Mouse (Mus musculus): Measurements from ENCODE around the gene Fut1.

Gene Fut1

GRCm38 (mm10) chr7:45617042-45617695, at the start of gene Fut1:
Gene Fut1, plus strand, starts transcription at chr7:45617289.
- DNase-seq = no peak

- DNase-seq = peak; percentile 98
Measured at GRCm38 (mm10) chr7:45567780-45568516, 49.1 kb upstream of the Fut1 start.

- no peak for DNase-seq
Measured at GRCm38 (mm10) chr7:45568601-45569473, 48.3 kb upstream of the Fut1 start.

GRCm38 (mm10) chr7:45570103-45570741, 46.9 kb upstream of the Fut1 start, which contains the start of gene Bcat2:
Gene Bcat2, plus strand, starts transcription at chr7:45570153.
- DNase-seq = peak; percentile 76

- DNase-seq = no peak
Measured at GRCm38 (mm10) chr7:45571966-45572365, 45.1 kb upstream of the Fut1 start.

GRCm38 (mm10) chr7:45573954-45574353, 43.1 kb upstream of the Fut1 start:
- DNase-seq = peak; percentile 66

- peak; percentile 82 for DNase-seq
Measured at GRCm38 (mm10) chr7:45574472-45575379, 42.4 kb upstream of the Fut1 start.

- no peak for DNase-seq
Measured at GRCm38 (mm10) chr7:45585923-45586322, 31.2 kb upstream of the Fut1 start.

GRCm38 (mm10) chr7:45587631-45588592, 29.2 kb upstream of the Fut1 start:
- DNase-seq = no peak

GRCm38 (mm10) chr7:45589173-45589572, 27.9 kb upstream of the Fut1 start:
- DNase-seq = peak; percentile 97

- DNase-seq = no peak
Measured at GRCm38 (mm10) chr7:45589898-45590297, 27.2 kb upstream of the Fut1 start.

- no peak for DNase-seq
Measured at GRCm38 (mm10) chr7:45590874-45591273, 26.2 kb upstream of the Fut1 start.

- no peak for DNase-seq
Measured at GRCm38 (mm10) chr7:45591880-45592279, 25.2 kb upstream of the Fut1 start.

GRCm38 (mm10) chr7:45593118-45593815, 23.8 kb upstream of the Fut1 start:
- DNase-seq = no peak

GRCm38 (mm10) chr7:45595176-45595575, 21.9 kb upstream of the Fut1 start:
- DNase-seq = no peak

GRCm38 (mm10) chr7:45596107-45596506, 21.0 kb upstream of the Fut1 start:
- DNase-seq = no peak

- DNase-seq = no peak
Measured at GRCm38 (mm10) chr7:45597013-45597412, 20.1 kb upstream of the Fut1 start.

- peak; percentile 71 for DNase-seq
Measured at GRCm38 (mm10) chr7:45597527-45597926, 19.6 kb upstream of the Fut1 start.

- no peak for DNase-seq
Measured at GRCm38 (mm10) chr7:45598960-45599879, 17.9 kb upstream of the Fut1 start.
